Mouse (Mus musculus) embryonic facial prominence, embryonic 15.5 days (tissue): ENCODE results near the gene Ociad1. TPM values are rescaled to one million over a fixed set of nuclear protein-coding genes. Genes with fewer than 3 reads are reported as not detected.

Experiments
- ATAC-seq: fragments of 200-750 bp; cut with Nextera tagmentation; 2 replicates; pipeline ENCODE4 v1.8.0; 2017; ENCODE audit warnings: low read depth, moderate TSS enrichment; ENCODE audit not compliant: insufficient number of reproducible peaks, low FRiP score, low TSS enrichment
- H3K27ac ChIP-seq: fragments of 300-500 bp; sonication (generic); replicated peaks from 2 replicates; pipeline ENCODE4 v1.5.1; 2015; ENCODE audit warnings: mild to moderate bottlenecking, inconsistent platforms
- H3K27me3 ChIP-seq: fragments of 300-500 bp; sonication (generic); 2 replicates; pipeline ENCODE4 v1.6.1; 2015; ENCODE audit warnings: inconsistent platforms
- H3K36me3 ChIP-seq: fragments of 300-500 bp; sonication (generic); 2 replicates; pipeline ENCODE4 v1.6.1; 2015; ENCODE audit warnings: mild to moderate bottlenecking, inconsistent platforms
- H3K4me1 ChIP-seq: fragments of 300-500 bp; sonication (generic); 2 replicates; pipeline ENCODE4 v1.6.1; 2015; ENCODE audit warnings: inconsistent platforms
- H3K4me2 ChIP-seq: fragments of 300-500 bp; sonication (generic); replicated peaks from 2 replicates; pipeline ENCODE4 v1.6.1; 2015; ENCODE audit warnings: mild to moderate bottlenecking, inconsistent platforms
- H3K4me3 ChIP-seq: fragments of 300-500 bp; sonication (generic); replicated peaks from 2 replicates; pipeline ENCODE4 v1.5.1; 2015; ENCODE audit warnings: mild to moderate bottlenecking, inconsistent platforms
- H3K9ac ChIP-seq: fragments of 300-500 bp; sonication (generic); 2 replicates; pipeline ENCODE4 v1.6.1; 2015; ENCODE audit warnings: inconsistent platforms
- H3K9me3 ChIP-seq: fragments of 300-500 bp; sonication (generic); replicated peaks from 2 replicates; pipeline ENCODE4 v1.6.1; 2016; ENCODE audit warnings: inconsistent platforms
- WGBS: fragments of 180-500 bp; shearing (Covaris S2); methylation state at CpG from one replicate; pipeline ENCODE4 v1.1.7; 2015; 5-methylcytosine and 5-hydroxymethylcytosine counted together
- polyA plus RNA-seq: library from polyadenylated mRNA; unstranded; fragments of >200 nt; fragmentation: Nextera tagmentation; extraction: Ambion mirVana; gene quantifications from 2 replicates; pipeline ENCODE4 v1.2.1, GENCODE M21; 2015

Gene Ociad1
- polyA plus RNA-seq, 1 experiment from 2014 or later = 236 TPM

DNA sequence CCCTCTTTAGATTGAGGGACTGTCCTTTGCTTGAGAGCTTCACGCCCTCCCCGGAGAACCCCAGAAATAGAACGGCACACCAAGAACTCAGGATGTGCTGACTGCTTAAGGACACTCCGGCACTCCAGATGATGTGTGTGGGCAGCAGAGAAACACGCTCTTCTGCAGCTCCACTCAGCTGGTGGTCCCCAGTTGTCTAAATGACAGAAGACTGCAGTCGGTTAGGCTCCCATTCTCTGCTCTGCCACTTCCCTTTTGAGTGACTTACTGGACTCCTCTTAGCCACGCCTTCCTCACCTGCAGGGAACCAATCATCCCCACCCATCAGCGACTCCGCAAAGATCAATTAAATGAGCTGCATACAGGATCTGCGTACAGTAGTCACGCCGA, 67.2 kb downstream of the Ociad1 start:
- WGBS = 31% methylated on average over 12 of the region's 12 CpGs
- no peak overlapping the region for H3K4me3 ChIP-seq
- ATAC-seq = no peak
- no peaks in the 10 kb centered on the region for H3K27me3 ChIP-seq
- H3K27ac ChIP-seq = no peak overlapping the region
- no peaks in the 10 kb centered on the region for H3K4me1 ChIP-seq
- peak overlapping the region; percentile 35 for H3K4me2 ChIP-seq
- H3K36me3 ChIP-seq = no peaks in the 10 kb centered on the region
- H3K9ac ChIP-seq = no peak overlapping the region
- no peaks in the 10 kb centered on the region for H3K9me3 ChIP-seq

DNA sequence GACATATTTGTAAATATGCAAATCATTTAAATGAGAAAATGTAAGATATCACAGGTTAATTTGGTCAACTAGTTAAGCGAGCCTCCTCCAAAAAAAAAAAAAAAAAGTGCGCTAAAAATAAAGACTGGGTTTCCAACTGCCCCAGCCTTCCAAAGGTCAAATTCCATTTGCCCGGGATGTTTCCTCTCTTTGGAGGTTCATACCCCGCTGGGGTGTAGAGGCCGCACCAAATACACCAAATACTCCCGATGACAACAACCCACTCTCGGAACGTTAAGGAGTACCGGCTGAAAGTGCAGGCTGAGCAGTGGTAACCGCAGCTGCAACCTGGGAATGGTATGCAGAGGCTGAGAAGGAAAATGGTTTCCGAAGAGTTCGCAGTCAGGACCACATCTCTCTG, 67.7 kb downstream of the Ociad1 start:
- Histone ChIP-seq H3K9ac (no peak overlapping the region), H3K4me3 (no peak overlapping the region), H3K36me3 (no peaks in the 10 kb centered on the region), H3K9me3 (no peaks in the 10 kb centered on the region), H3K4me2 (peak overlapping the region; percentile 35), H3K4me1 (no peaks in the 10 kb centered on the region), H3K27ac (no peak overlapping the region), H3K27me3 (no peaks in the 10 kb centered on the region)
- WGBS = 20% methylated on average over 12 of the region's 12 CpGs
- no peak for ATAC-seq

DNA sequence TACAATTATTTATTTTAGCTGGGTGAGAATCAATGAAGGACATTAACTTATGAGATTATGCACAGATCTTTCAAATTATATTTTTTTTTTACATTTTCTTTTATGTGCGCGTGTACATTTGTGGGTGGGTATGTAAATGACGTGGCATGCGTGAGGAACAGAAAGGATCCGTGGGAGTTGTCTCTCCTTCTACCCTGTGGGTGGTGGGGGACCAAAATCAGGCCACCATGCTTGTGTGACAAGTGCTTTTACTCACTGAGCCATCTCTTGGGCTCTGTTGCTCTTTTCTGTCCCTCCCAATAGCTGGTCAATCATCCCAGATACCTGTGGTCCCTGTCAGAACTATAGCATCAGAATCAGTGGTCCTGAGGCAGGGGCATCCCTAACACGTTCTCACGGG, 69.8 kb downstream of the Ociad1 start:
- H3K9me3 ChIP-seq = no peaks in the 10 kb centered on the region
- no peak for ATAC-seq
- H3K9ac ChIP-seq = no peak overlapping the region

DNA sequence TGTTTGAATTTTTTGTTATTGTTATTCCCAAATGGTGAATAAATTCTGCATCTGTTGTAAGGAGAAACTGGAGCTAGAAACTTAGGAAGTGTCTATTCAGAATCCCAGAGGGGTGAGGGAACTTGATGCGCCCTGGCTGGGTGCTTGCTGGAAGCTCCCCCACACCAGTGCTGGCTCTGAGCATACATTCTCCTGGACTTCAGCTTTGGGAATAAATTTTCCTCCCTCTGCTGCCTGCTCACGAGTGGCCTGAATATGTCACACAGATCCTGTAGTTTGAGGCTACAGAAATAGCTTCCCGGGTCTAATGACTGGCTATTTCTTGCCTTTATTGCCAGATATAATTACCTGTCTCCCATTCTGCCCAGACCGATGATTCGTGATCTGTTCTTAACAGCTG, 70.2 kb downstream of the Ociad1 start:
- Histone ChIP-seq H3K36me3 (no peaks in the 10 kb centered on the region), H3K4me2 (no peak overlapping the region)

More for the DNA sequence above, 69.8 kb downstream of the Ociad1 start:
- no peaks in the 10 kb centered on the region for H3K27me3 ChIP-seq
- no peak overlapping the region for H3K4me2 ChIP-seq
- no peaks in the 10 kb centered on the region for H3K4me1 ChIP-seq
- no peak overlapping the region for H3K27ac ChIP-seq
- H3K4me3 ChIP-seq = no peak overlapping the region
- H3K36me3 ChIP-seq = no peaks in the 10 kb centered on the region
- WGBS = 65% methylated on average over 7 of the region's 7 CpGs

More for the DNA sequence above, 70.2 kb downstream of the Ociad1 start:
- Histone ChIP-seq H3K27ac (no peak overlapping the region), H3K4me3 (no peak overlapping the region), H3K27me3 (no peaks in the 10 kb centered on the region), H3K4me1 (no peaks in the 10 kb centered on the region), H3K9ac (no peak overlapping the region), H3K9me3 (no peaks in the 10 kb centered on the region)
- ATAC-seq = no peak
- WGBS = 85% methylated on average over 5 of the region's 5 CpGs

Other genes with a start within 250 kb of the Ociad1 start
- gene Fryl, start 36.2 kb upstream of the Ociad1 start, polyA plus RNA-seq = 30.8 and 31.3 TPM in 2 replicates
- gene Ociad2, start 48.2 kb downstream of the Ociad1 start, polyA plus RNA-seq = 12.0 and 13.5 TPM in 2 replicates
- 5.2 and 5.8 TPM in 2 replicates for gene Cwh43, start 113.3 kb downstream of the Ociad1 start, polyA plus RNA-seq
- 19.0 and 20.1 TPM in 2 replicates for gene Dcun1d4, start 188.2 kb downstream of the Ociad1 start, polyA plus RNA-seq